Mouse (Mus musculus) forebrain, embryonic 15.5 days (tissue): ENCODE measurements around the gene Tpm4. TPM values are rescaled to one million over a fixed set of nuclear protein-coding genes. Genes with fewer than 3 reads are reported as not detected.
A peak's percentile ranks its signal among the peaks of the same experiment; 100 is the strongest.

Source experiments
- ATAC-seq: fragments of 200-750 bp; cut with Nextera tagmentation; replicated peaks from 2 replicates; pipeline ENCODE4 v1.8.0; 2017; ENCODE audit warnings: mild to moderate bottlenecking, moderate TSS enrichment, moderate library complexity
- H3K27ac ChIP-seq: fragments of 300-500 bp; sonication (generic); replicated peaks from 2 replicates; pipeline ENCODE4 v1.5.1; 2015; ENCODE audit warnings: mild to moderate bottlenecking, inconsistent platforms
- H3K27me3 ChIP-seq: fragments of 300-500 bp; sonication (generic); 2 replicates; pipeline ENCODE4 v1.6.1; 2015; ENCODE audit warnings: inconsistent platforms
- H3K36me3 ChIP-seq: fragments of 300-500 bp; sonication (generic); 2 replicates; pipeline ENCODE4 v1.6.1; 2015; ENCODE audit warnings: mild to moderate bottlenecking, inconsistent platforms
- H3K4me1 ChIP-seq: fragments of 300-500 bp; sonication (generic); 2 replicates; pipeline ENCODE4 v1.6.1; 2015; ENCODE audit warnings: inconsistent platforms
- H3K4me2 ChIP-seq: fragments of 300-500 bp; sonication (generic); replicated peaks from 2 replicates; pipeline ENCODE4 v1.6.1; 2015; ENCODE audit warnings: mild to moderate bottlenecking, inconsistent platforms
- H3K4me3 ChIP-seq: fragments of 300-500 bp; sonication (generic); 2 replicates; pipeline ENCODE4 v1.5.1; 2015; ENCODE audit warnings: mild to moderate bottlenecking, inconsistent platforms
- H3K9ac ChIP-seq: fragments of 300-500 bp; sonication (generic); replicated peaks from 2 replicates; pipeline ENCODE4 v1.6.1; 2015; ENCODE audit warnings: mild to moderate bottlenecking, inconsistent platforms
- H3K9me3 ChIP-seq: fragments of 300-500 bp; sonication (generic); 2 replicates; pipeline ENCODE4 v1.6.1; 2016; ENCODE audit warnings: inconsistent platforms
- WGBS: fragments of 180-500 bp; shearing (Covaris S2); methylation state at CpG from one replicate; pipeline ENCODE4 v1.1.7; 2015; ENCODE audit warnings: mixed read lengths; 5-methylcytosine and 5-hydroxymethylcytosine counted together
- polyA plus RNA-seq: library from polyadenylated mRNA; unstranded; fragments of >200 nt; fragmentation: Nextera tagmentation; extraction: Ambion mirVana; gene quantifications from 2 replicates; pipeline ENCODE4 v1.2.1, GENCODE M21; 2015

The Tpm4 gene
- polyA plus RNA-seq, 1 experiment from 2014 or later = 221 TPM

- 78% methylated on average over 1 of the region's 1 CpGs for WGBS
- Histone ChIP-seq H3K4me3 (no peak overlapping the region), H3K27ac (no peak overlapping the region), H3K36me3 (no peaks in the 10 kb centered on the region), H3K4me1 (no peaks in the 10 kb centered on the region), H3K27me3 (no peaks in the 10 kb centered on the region), H3K9me3 (no peaks in the 10 kb centered on the region), H3K9ac (no peak overlapping the region), H3K4me2 (no peak overlapping the region)
- ATAC-seq = no peak
Measured at GRCm38 (mm10) chr8:72127834-72128233, 6.9 kb upstream of the Tpm4 start.

- Histone ChIP-seq H3K4me3 (no peak overlapping the region), H3K27ac (no peak overlapping the region), H3K9ac (no peak overlapping the region), H3K4me1 (peaks cover 10% of the 10 kb centered on the region), H3K9me3 (no peaks in the 10 kb centered on the region), H3K4me2 (no peak overlapping the region), H3K36me3 (no peaks in the 10 kb centered on the region), H3K27me3 (no peaks in the 10 kb centered on the region)
- 86% methylated on average over 2 of the region's 2 CpGs for WGBS
- ATAC-seq = no peak
Measured at GRCm38 (mm10) chr8:72131251-72131650, 3.5 kb upstream of the Tpm4 start.

GRCm38 (mm10) chr8:72131901-72132300 lies 2.9 kb upstream of the Tpm4 start:
- no peaks in the 10 kb centered on the region for H3K9me3 ChIP-seq
- no peak overlapping the region for H3K4me2 ChIP-seq
- H3K36me3 ChIP-seq = no peaks in the 10 kb centered on the region
- H3K27me3 ChIP-seq = no peaks in the 10 kb centered on the region
- H3K27ac ChIP-seq = no peak overlapping the region
- 77% methylated on average over 2 of the region's 2 CpGs for WGBS
- peaks cover 16% of the 10 kb centered on the region for H3K4me1 ChIP-seq
- no peak overlapping the region for H3K4me3 ChIP-seq
- no peak overlapping the region for H3K9ac ChIP-seq
- ATAC-seq = no peak

- 81% methylated on average over 1 of the region's 1 CpGs for WGBS
Measured at GRCm38 (mm10) chr8:72132417-72132816, 2.4 kb upstream of the Tpm4 start.

GRCm38 (mm10) chr8:72132891-72133290 lies 1.9 kb upstream of the Tpm4 start:
- no peaks in the 10 kb centered on the region for H3K36me3 ChIP-seq
- WGBS = 83% methylated on average over 1 of the region's 1 CpGs
- H3K4me1 ChIP-seq = peaks cover 25% of the 10 kb centered on the region
- no peak overlapping the region for H3K27ac ChIP-seq
- H3K27me3 ChIP-seq = no peaks in the 10 kb centered on the region
- no peaks in the 10 kb centered on the region for H3K9me3 ChIP-seq
- H3K9ac ChIP-seq = no peak overlapping the region
- no peak for ATAC-seq
- no peak overlapping the region for H3K4me3 ChIP-seq
- no peak overlapping the region for H3K4me2 ChIP-seq

More at GRCm38 (mm10) chr8:72132417-72132816, 2.4 kb upstream of the Tpm4 start:
- no peak overlapping the region for H3K9ac ChIP-seq
- H3K9me3 ChIP-seq = no peaks in the 10 kb centered on the region
- H3K36me3 ChIP-seq = no peaks in the 10 kb centered on the region
- ATAC-seq = no peak
- no peak overlapping the region for H3K27ac ChIP-seq
- no peak overlapping the region for H3K4me2 ChIP-seq
- peaks cover 22% of the 10 kb centered on the region for H3K4me1 ChIP-seq
- H3K27me3 ChIP-seq = no peaks in the 10 kb centered on the region
- no peak overlapping the region for H3K4me3 ChIP-seq

GRCm38 (mm10) chr8:72133507-72133906 lies 1.3 kb upstream of the Tpm4 start:
- H3K9ac ChIP-seq = no peak overlapping the region
- no peak overlapping the region for H3K4me3 ChIP-seq
- H3K4me2 ChIP-seq = no peak overlapping the region
- peaks cover 25% of the 10 kb centered on the region for H3K4me1 ChIP-seq
- H3K36me3 ChIP-seq = 0 out of 2 replicates have a peak, but pooled peaks cover 1% of the 10 kb centered on the region
- WGBS = 70% methylated on average over 1 of the region's 1 CpGs
- no peaks in the 10 kb centered on the region for H3K9me3 ChIP-seq
- ATAC-seq = no peak
- H3K27ac ChIP-seq = no peak overlapping the region
- no peaks in the 10 kb centered on the region for H3K27me3 ChIP-seq

- ATAC-seq = peak; percentile 80
- 0% methylated on average over 59 of the region's 62 CpGs for WGBS
- Histone ChIP-seq H3K4me3 (peak overlapping the region; percentile 82), H3K27ac (peak overlapping the region; percentile 82), H3K4me2 (peak overlapping the region; percentile 90), H3K9ac (peak overlapping the region; percentile 87), H3K9me3 (no peaks in the 10 kb centered on the region), H3K27me3 (no peaks in the 10 kb centered on the region), H3K4me1 (peaks cover 25% of the 10 kb centered on the region), H3K36me3 (peaks cover 18% of the 10 kb centered on the region)
Measured at GRCm38 (mm10) chr8:72135446-72136301, 899 bp downstream of the Tpm4 start.

- peaks cover 25% of the 10 kb centered on the region for H3K4me1 ChIP-seq
- peak overlapping the region; percentile 87 for H3K9ac ChIP-seq
- H3K4me3 ChIP-seq = peak overlapping the region; percentile 82
- H3K4me2 ChIP-seq = peak overlapping the region; percentile 90
- H3K27ac ChIP-seq = peak overlapping the region; percentile 82
- WGBS = under 1% methylated on average over 18 of the region's 18 CpGs
- no peaks in the 10 kb centered on the region for H3K9me3 ChIP-seq
- ATAC-seq = peak; percentile 31
- H3K36me3 ChIP-seq = peaks cover 24% of the 10 kb centered on the region
- H3K27me3 ChIP-seq = no peaks in the 10 kb centered on the region
Measured at GRCm38 (mm10) chr8:72136302-72136978, 1.7 kb downstream of the Tpm4 start.

GRCm38 (mm10) chr8:72137431-72137830 lies 2.7 kb downstream of the Tpm4 start:
- 90% methylated on average over 2 of the region's 2 CpGs for WGBS
- Histone ChIP-seq H3K36me3 (peaks cover 34% of the 10 kb centered on the region), H3K9me3 (no peaks in the 10 kb centered on the region), H3K4me1 (peaks cover 25% of the 10 kb centered on the region), H3K4me2 (0 out of 2 replicates have a peak overlapping the region, but pooled peaks have one; percentile 3), H3K27ac (peak overlapping the region; percentile 82; the same call in 1 of the 2 replicates), H3K27me3 (no peaks in the 10 kb centered on the region), H3K9ac (no peak overlapping the region), H3K4me3 (no peak overlapping the region)
- no peak for ATAC-seq

- ATAC-seq = no peak
- H3K27ac ChIP-seq = no peak overlapping the region
- H3K27me3 ChIP-seq = no peaks in the 10 kb centered on the region
- H3K9me3 ChIP-seq = no peaks in the 10 kb centered on the region
- no peak overlapping the region for H3K4me3 ChIP-seq
- peaks cover 25% of the 10 kb centered on the region for H3K4me1 ChIP-seq
- H3K36me3 ChIP-seq = peaks cover 45% of the 10 kb centered on the region
- no peak overlapping the region for H3K9ac ChIP-seq
- 93% methylated on average over 5 of the region's 5 CpGs for WGBS
- H3K4me2 ChIP-seq = no peak overlapping the region
Measured at GRCm38 (mm10) chr8:72138456-72138855, 3.7 kb downstream of the Tpm4 start.

- WGBS = 97% methylated on average over 13 of the region's 13 CpGs
- ATAC-seq = no peak
- Histone ChIP-seq H3K27me3 (no peaks in the 10 kb centered on the region), H3K9me3 (no peaks in the 10 kb centered on the region), H3K27ac (no peak overlapping the region), H3K4me2 (no peak overlapping the region), H3K36me3 (peaks cover 83% of the 10 kb centered on the region), H3K9ac (no peak overlapping the region), H3K4me1 (no peaks in the 10 kb centered on the region), H3K4me3 (no peak overlapping the region)
Measured at GRCm38 (mm10) chr8:72143256-72143824, 8.6 kb downstream of the Tpm4 start.

- 89% methylated on average over 5 of the region's 5 CpGs for WGBS
- no peaks in the 10 kb centered on the region for H3K4me1 ChIP-seq
- H3K4me3 ChIP-seq = no peak overlapping the region
- no peak for ATAC-seq
- H3K36me3 ChIP-seq = peaks cover 84% of the 10 kb centered on the region
- no peaks in the 10 kb centered on the region for H3K9me3 ChIP-seq
- no peak overlapping the region for H3K4me2 ChIP-seq
- no peaks in the 10 kb centered on the region for H3K27me3 ChIP-seq
- H3K9ac ChIP-seq = no peak overlapping the region
- no peak overlapping the region for H3K27ac ChIP-seq
Measured at GRCm38 (mm10) chr8:72144345-72144975, 9.7 kb downstream of the Tpm4 start.
